Mouse (Mus musculus): ENCODE measurements around the gene Dr1.
"Not testable (repeated sequence)": the region's sequence is repeated elsewhere in the genome, so short reads cannot be mapped to it uniquely, and the experiment has no call there.

The Dr1 gene

GRCm38 (mm10) chr5:108268127-108269062, at the start of gene Dr1:
TSS of gene Dr1 (plus strand) at chr5:108268897.
- DNase-seq, result peak; percentile 77

- DNase-seq, result no peak
Observed at GRCm38 (mm10) chr5:108224077-108224476, 44.6 kb upstream of the Dr1 start.

- DNase-seq, result peak; percentile 3
Observed at GRCm38 (mm10) chr5:108226159-108226558, 42.5 kb upstream of the Dr1 start.

- DNase-seq, result no peak
Observed at GRCm38 (mm10) chr5:108246314-108246765, 22.4 kb upstream of the Dr1 start.

- DNase-seq, result no peak
Observed at GRCm38 (mm10) chr5:108250033-108250432, 18.7 kb upstream of the Dr1 start.

DNA sequence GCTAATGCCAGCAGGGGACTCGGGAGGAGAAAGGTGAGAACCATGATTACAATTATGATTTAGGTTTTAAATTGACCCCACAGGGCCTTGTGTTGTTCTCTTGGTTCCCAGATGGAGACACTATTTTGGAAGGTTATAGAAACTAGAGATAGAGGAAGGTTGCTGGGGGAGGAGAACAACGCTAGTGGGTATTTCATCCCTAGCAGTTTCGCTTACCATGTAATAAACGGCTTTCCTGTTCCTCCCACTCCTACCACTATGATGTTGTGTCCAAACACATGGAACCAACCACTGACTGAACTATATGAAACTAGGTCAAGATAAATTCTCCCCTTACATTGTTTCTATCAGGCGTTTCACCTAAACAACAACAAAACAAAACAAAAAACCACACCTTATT, 13.4 kb upstream of the Dr1 start:
- no peak for DNase-seq

DNA sequence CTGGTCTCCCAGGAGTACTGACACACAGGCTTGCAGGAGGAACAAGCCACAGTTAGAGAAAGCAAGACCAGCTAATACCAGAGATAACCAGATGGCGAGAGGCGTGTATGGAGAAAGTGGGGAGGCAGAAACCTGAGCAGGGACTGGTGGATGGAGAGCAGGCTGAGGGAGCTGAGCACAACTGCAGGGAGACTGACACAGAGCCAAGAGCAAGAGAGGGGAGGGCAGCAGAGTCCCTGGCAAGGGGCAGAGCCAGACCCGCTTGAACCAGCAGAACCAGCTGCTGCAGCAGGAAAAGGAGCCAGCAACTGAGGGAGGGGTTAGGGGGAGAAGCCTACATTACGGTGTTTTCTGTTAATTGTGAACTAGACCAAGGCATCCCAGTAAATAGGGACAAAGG, 6.0 kb upstream of the Dr1 start:
- DNase-seq, result peak; percentile 85

- DNase-seq, result not testable (repeated sequence)
Observed at GRCm38 (mm10) chr5:108263785-108264184, 4.9 kb upstream of the Dr1 start.

DNA sequence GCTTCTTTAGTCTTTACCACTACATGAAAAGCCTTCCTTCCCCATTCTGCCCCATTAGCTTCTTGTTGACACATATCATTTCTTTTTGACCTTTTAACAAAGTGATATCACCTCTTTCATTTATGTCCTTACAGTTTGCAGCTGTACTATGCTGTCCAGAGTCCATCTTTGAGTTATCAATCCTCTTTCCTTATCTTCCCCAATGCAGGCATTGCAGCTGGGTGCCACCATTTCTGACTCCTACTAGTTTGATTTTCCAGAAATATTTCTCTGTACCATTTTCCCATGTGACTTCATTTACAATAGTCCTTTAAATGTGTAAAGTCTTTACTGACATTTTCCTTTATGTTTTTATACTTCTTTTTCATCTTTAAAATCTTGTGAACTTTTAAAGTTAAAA, 1.7 kb upstream of the Dr1 start:
- no peak for DNase-seq

- no peak for DNase-seq
Observed at GRCm38 (mm10) chr5:108269063-108269810, 540 bp downstream of the Dr1 start.

- DNase-seq, result no peak
Observed at GRCm38 (mm10) chr5:108269811-108270151, 1.1 kb downstream of the Dr1 start.

DNA sequence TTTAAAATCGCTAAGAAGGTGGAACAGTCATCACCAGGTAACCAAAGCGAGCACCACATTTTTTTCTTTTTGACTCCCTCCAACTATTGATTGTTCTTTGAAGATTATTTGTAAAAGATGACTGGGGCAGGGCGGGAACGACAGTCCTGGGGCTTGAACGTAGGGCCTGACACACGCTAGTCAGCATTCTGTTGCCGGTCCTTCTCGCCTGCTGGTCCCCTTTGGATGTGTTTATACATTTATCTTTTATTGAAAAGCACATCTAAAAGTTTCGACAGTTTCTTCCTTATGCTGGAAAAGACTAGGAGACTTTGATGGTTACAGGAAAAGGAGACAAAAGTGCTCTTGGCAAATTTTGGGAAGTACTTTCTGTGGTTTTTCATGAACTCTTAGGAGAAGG, 1.7 kb downstream of the Dr1 start:
- no peak for DNase-seq

GRCm38 (mm10) chr5:108271345-108271744, 2.6 kb downstream of the Dr1 start:
- not testable (repeated sequence) for DNase-seq

GRCm38 (mm10) chr5:108286957-108287356, 18.3 kb downstream of the Dr1 start:
- no peak for DNase-seq

DNA sequence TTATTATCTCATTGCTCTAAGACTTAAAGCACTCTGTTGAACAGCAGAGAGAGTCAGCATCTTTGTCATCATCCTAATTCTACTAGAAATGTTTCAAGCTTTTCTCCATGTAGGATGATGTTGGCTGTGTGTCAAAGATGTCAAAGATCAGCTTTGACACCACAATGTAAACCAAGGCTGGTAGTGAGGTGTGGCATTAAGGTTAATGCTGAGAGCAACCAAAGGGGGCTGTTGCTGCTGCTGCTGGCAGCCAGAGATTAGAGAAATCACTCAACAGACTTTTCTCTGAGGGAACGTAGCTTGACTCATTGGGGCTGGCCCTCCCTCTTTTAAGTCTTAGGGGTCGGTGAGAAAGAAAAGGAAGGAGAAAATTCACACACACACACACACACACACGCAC, 32.9 kb downstream of the Dr1 start:
- no peak for DNase-seq

DNA sequence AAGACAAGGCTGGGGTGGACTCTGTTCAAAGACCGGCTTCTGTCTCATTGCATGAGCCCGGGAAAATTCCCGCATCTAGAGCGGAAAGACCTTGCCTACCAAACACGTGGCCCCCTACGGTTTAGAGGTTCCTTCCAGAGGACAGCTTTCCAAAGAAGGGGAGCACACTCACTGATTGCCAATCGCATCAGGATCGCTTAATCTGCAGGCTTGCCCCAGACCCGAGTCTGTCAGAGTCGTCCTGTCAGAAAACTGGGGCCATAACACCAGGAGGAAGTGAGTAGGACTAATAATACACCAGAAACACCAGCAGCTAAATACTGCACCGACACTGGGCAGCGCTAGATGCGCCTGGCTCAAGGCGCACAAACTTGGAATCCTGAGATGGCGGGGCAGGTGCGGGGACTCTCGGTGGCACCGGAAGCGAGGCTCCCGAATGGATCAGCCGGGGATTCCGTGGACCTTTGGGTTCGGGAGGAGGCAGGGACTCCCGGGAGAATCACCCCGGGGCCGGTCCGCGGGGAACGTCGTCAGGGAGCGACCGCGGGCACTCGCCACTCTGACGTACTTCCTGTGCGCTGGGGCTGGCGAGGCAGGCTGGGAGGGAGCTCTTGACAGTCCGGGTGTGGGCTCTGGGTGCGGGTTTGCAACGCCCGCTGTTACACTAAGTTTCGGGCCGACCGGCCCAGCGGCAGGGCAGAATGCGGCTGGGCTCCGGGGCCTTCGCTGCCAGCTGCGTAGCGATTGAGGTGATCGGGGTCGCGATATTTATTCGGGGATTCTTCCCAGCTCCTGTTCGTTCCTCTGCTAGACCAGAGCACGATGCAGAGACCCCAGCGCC, 43.7 kb downstream of the Dr1 start, which contains the start of gene Pigg:
Gene Pigg, plus strand, starts transcription at position 386 of the 841 bp plus-strand sequence.
- peak; percentile 89 for DNase-seq

- no peak for DNase-seq
Observed at GRCm38 (mm10) chr5:108313065-108313860, 44.6 kb downstream of the Dr1 start.

All from kidney, adult 11 months (tissue).